Mouse (Mus musculus) erythroblast, embryonic 14.5 days (primary cell): ENCODE measurements around the gene Mss51.

Experiments used
- GATA1 ChIP-seq: IDR thresholded peaks from 2 replicates; pipeline ENCODE4 v1.6.1; 2012; ENCODE audit warnings: low read length, inconsistent platforms, mixed read lengths
- TAL1 ChIP-seq: IDR thresholded peaks from 3 replicates; pipeline ENCODE4 v1.6.1; 2012; ENCODE audit warnings: low read length, inconsistent platforms, mixed read lengths

DNA sequence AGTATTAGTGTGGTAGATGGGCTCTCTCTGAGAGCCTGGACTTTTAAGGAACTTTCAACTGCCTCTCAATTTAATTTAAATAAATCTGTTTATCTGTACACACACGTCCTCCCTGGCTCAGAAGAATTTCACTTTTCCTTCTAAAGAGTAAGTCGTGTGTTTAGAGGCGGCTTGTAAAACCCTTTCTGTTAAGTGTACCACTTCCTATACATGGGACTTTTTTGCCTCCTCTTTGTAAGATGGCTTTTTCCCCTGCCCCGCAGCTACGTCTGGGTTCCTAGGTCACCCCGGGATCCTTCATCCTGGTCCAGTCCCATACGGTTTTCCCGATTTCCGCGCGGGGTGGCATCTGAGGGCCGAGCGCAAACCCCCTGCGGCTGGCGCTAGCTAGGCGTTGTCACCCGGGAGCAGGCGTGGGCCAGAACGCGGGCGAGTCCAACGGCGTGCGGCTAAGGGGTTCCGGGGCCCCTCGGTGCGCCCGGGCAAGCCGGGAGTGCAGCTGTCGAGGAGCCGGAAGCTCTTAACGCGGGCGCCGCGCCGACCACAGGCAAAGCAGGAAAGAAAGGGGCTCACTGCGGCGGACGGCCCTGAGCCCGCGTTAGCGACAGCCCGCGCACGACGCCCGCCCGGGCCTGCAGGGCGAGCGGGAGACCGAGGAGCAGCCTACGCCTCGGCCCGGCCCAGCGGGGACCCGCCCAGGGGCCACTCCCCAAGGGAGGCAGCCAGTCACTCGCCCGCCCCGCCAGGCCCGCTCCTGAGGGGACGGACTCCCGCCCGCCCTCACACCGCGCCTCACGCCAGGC lies 49.0 kb upstream of the Mss51 start:
- no peak for TF ChIP-seq GATA1
- TF ChIP-seq TAL1, result no peak
